Mouse (Mus musculus) embryonic facial prominence, embryonic 13.5 days (tissue): Measurements from ENCODE around the gene Zfp523. TPM values are rescaled to one million over a fixed set of nuclear protein-coding genes. Genes with fewer than 3 reads are reported as not detected.

Experiments used
- ATAC-seq: fragments of 200-750 bp; cut with Nextera tagmentation; 2 replicates; pipeline ENCODE4 v1.8.0; 2017; ENCODE audit warnings: low read depth; ENCODE audit not compliant: insufficient number of reproducible peaks, insufficient read depth, low FRiP score, low TSS enrichment
- H3K27ac ChIP-seq: fragments of 300-500 bp; sonication (generic); 2 replicates; pipeline ENCODE4 v1.5.1; 2015; ENCODE audit warnings: moderate library complexity, mild to moderate bottlenecking, inconsistent platforms
- H3K27me3 ChIP-seq: fragments of 300-500 bp; sonication (generic); 2 replicates; pipeline ENCODE4 v1.6.1; 2015; ENCODE audit warnings: mild to moderate bottlenecking, inconsistent platforms
- H3K36me3 ChIP-seq: fragments of 300-500 bp; sonication (generic); 2 replicates; pipeline ENCODE4 v1.6.1; 2015; ENCODE audit warnings: mild to moderate bottlenecking, inconsistent platforms
- H3K4me1 ChIP-seq: fragments of 300-500 bp; sonication (generic); 2 replicates; pipeline ENCODE4 v1.6.1; 2015; ENCODE audit warnings: inconsistent platforms
- H3K4me2 ChIP-seq: fragments of 300-500 bp; sonication (generic); 2 replicates; pipeline ENCODE4 v1.6.1; 2015; ENCODE audit warnings: moderate library complexity, mild to moderate bottlenecking, inconsistent platforms
- H3K4me3 ChIP-seq: fragments of 300-500 bp; sonication (generic); 2 replicates; pipeline ENCODE4 v1.5.1; 2015; ENCODE audit warnings: mild to moderate bottlenecking, inconsistent platforms
- H3K9ac ChIP-seq: fragments of 300-500 bp; sonication (generic); 2 replicates; pipeline ENCODE4 v1.6.1; 2015; ENCODE audit warnings: mild to moderate bottlenecking, inconsistent platforms
- H3K9me3 ChIP-seq: fragments of 300-500 bp; sonication (generic); 2 replicates; pipeline ENCODE4 v1.6.1; 2016; ENCODE audit warnings: inconsistent platforms
- WGBS: fragments of 180-500 bp; shearing (Covaris S2); methylation state at CpG from one replicate; pipeline ENCODE4 v1.1.7; 2015; ENCODE audit warnings: mixed read lengths; 5-methylcytosine and 5-hydroxymethylcytosine counted together
- polyA plus RNA-seq: library from polyadenylated mRNA; unstranded; fragments of >200 nt; fragmentation: Nextera tagmentation; extraction: Ambion mirVana; gene quantifications from 2 replicates; pipeline ENCODE4 v1.2.1, GENCODE M21; 2015

The Zfp523 gene
- polyA plus RNA-seq, 1 experiment from 2014 or later, result 41.2 TPM

DNA sequence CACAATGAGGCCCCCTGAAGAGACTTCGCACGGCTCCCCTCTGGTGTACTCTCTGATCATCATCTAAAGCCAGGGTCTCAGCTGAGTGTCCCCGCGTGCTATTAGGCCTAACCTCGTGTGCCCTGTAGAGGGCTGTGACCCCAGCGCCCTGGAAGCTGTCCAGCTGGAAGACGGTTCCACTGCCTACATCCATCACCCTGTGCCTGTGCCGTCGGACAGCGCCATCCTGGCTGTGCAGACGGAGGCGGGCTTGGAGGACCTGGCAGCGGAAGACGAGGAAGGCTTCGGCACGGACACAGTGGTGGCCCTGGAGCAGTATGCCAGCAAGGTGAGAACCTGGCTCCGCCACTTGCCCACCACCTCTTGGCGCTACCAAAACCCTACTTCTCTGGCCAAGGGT, 20.7 kb downstream of the Zfp523 start:
- Histone ChIP-seq H3K4me3 (no peak overlapping the region), H3K4me2 (no peak overlapping the region), H3K4me1 (no peaks in the 10 kb centered on the region), H3K9me3 (no peaks in the 10 kb centered on the region), H3K27me3 (no peaks in the 10 kb centered on the region), H3K9ac (no peak overlapping the region), H3K36me3 (peaks cover 90% of the 10 kb centered on the region), H3K27ac (no peak overlapping the region)
- 79% methylated on average over 18 of the region's 18 CpGs for WGBS
- ATAC-seq, result no peak

DNA sequence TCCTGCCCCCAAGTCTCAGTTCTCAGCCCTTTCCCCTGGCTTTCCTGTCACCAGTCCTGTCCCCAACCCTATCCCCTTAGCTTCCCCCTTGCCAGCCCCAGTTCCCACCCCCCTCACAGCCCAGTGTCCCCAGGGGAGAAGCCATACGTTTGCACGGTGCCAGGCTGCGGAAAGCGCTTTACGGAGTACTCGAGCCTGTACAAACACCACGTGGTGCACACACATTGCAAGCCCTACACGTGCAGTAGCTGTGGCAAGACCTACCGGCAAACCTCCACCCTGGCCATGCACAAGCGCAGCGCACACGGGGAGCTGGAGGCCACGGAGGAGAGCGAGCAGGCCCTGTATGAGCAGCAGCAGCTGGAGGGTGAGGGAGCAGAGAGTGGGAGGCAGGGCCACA, 25.1 kb downstream of the Zfp523 start:
- Histone ChIP-seq H3K36me3 (peaks cover 72% of the 10 kb centered on the region), H3K4me1 (peaks cover 7% of the 10 kb centered on the region), H3K27ac (no peak overlapping the region), H3K9ac (no peak overlapping the region), H3K4me3 (no peak overlapping the region), H3K27me3 (no peaks in the 10 kb centered on the region), H3K4me2 (no peak overlapping the region), H3K9me3 (no peaks in the 10 kb centered on the region)
- 75% methylated on average over 14 of the region's 14 CpGs for WGBS
- no peak for ATAC-seq

DNA sequence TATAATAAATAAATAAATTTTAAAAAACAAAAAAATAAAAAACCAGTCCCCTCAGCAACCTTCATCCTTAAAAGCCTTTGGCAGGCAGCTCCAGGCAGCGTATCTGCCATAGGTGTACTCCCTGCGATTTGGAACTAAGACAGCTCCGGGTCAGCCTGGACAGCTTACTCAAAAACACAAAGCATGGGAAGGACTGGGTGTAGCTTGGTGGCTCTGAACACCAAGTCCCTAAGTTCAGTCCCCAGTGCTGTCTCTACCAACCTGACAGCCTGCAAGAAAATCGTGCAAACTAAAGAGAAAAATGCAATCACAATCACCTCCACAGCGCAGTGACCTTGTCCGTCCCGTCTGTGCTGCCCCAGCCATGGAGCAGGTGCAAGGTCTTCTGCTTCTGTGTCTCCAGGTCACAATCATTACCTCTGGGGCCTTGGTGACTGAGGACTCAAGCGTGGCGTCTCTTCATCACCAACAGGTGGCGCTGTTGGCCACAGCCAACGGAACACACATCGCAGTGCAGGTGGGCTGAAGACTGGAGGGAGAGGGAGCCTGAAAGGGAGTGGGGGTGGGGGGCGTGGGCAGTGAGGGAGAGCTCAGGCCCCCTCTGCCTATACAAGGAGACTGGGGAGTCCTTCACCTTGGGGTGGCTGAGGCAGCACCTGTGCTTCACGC, 27.3 kb downstream of the Zfp523 start:
- no peak for ATAC-seq
- Histone ChIP-seq H3K9ac (no peak overlapping the region), H3K36me3 (peaks cover 52% of the 10 kb centered on the region), H3K27me3 (no peaks in the 10 kb centered on the region), H3K4me3 (no peak overlapping the region), H3K27ac (no peak overlapping the region), H3K4me2 (no peak overlapping the region), H3K9me3 (no peaks in the 10 kb centered on the region), H3K4me1 (peaks cover 28% of the 10 kb centered on the region)
- 38% methylated on average over 14 of the region's 14 CpGs for WGBS

DNA sequence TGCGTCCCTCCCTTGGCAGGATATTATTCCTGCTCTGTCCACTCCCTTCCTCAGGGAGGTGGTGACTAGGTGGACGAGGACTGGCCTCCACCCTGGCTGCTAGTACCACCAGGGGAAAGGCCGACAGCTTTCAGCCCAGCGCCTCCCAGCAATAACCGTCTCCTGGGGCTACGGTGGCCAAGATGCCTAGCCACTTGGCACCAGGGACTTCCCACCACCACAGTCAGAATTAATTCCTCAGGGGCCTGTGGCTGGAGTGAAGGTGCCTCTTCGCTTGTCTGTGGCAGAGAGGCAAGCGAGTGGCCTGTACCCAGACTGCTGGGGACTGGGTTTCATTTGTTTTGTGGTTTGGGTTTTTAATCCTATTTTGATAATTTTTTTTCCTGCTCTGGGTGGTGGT, 28.5 kb downstream of the Zfp523 start:
- 0 out of 2 replicates have a peak overlapping the region, but pooled peaks have one; percentile 27 for H3K9ac ChIP-seq
- H3K36me3 ChIP-seq, result peaks cover 40% of the 10 kb centered on the region
- H3K27ac ChIP-seq, result no peak overlapping the region
- H3K4me1 ChIP-seq, result peaks cover 33% of the 10 kb centered on the region
- no peak for ATAC-seq
- no peak overlapping the region for H3K4me3 ChIP-seq
- 87% methylated on average over 8 of the region's 8 CpGs for WGBS
- no peaks in the 10 kb centered on the region for H3K27me3 ChIP-seq
- no peak overlapping the region for H3K4me2 ChIP-seq
- no peaks in the 10 kb centered on the region for H3K9me3 ChIP-seq

DNA sequence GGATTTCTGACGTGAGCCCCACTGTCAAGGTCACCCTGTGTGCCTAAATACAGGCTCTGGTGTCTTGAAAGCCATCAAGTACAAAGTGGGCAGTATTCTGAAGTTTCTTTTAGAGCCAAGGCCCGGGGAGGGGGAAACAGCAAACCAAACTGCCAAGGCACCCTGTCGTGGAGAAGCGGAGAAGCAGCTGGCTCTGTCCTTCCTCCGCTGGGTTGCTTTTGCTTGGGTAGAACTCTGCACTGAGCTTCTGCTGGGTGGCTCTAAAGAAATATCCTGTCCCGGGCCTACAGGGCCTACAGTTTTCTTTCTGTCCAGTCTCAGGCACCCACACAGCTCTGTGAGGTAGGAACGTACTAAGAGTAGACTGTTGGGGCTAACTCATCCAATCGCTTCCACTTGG, 30.2 kb downstream of the Zfp523 start:
- H3K9ac ChIP-seq, result peak overlapping the region; percentile 77

DNA sequence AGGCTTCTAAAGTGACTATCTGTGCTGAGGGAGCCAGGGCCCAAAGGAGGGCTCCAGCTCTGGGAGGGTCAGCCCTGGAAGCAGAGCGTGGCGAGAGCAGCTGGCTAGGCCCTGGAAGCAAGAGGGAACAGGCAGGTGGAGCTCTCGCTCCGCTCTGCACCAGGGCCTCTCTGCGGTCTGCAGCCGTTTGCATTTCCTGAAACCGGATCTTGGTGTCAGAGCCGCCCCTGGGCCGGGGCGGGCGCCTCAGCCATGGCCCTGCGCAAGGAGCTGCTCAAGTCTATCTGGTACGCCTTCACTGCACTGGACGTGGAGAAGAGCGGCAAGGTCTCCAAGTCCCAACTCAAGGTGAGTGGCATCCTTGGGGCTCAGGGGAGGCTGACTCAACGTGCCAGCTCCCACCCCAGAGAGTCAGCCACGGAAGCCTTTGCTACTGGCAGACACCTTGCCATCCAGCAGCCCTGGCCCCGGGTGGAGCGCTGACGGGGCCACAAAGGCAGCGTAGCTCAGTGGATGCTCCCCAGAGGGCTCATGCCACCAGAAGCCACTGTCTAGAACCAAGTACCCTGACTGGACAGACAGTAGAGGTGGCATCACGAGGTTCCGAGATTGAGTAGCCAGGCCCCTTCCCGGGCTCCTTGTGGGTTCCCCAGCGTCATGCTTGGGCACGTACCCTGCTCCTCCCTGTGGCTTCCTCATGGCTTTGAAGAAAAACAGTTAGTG, 30.8 kb downstream of the Zfp523 start, which contains the start of gene Def6:
Gene Def6, plus strand, starts transcription at position 188 of the 723 bp plus-strand sequence.
- peak; percentile 89 for ATAC-seq
- H3K27ac ChIP-seq, result peak within 1 kb of the TSS; percentile 90
- no peaks in the 10 kb centered on the region for H3K9me3 ChIP-seq
- peak within 1 kb of the TSS; percentile 77 for H3K9ac ChIP-seq
- peak within 1 kb of the TSS; percentile 75 for H3K4me2 ChIP-seq
- peaks cover 17% of the 10 kb centered on the region for H3K36me3 ChIP-seq
- peaks cover 33% of the 10 kb centered on the region for H3K4me1 ChIP-seq
- 15% methylated on average over 26 of the region's 26 CpGs for WGBS
- no peaks in the 10 kb centered on the region for H3K27me3 ChIP-seq
- H3K4me3 ChIP-seq, result peak within 1 kb of the TSS; percentile 47

More for the DNA sequence above, 30.2 kb downstream of the Zfp523 start:
- no peak overlapping the region for H3K4me3 ChIP-seq
- H3K27me3 ChIP-seq, result no peaks in the 10 kb centered on the region
- peak overlapping the region; percentile 90 for H3K27ac ChIP-seq
- H3K4me1 ChIP-seq, result peaks cover 33% of the 10 kb centered on the region
- H3K36me3 ChIP-seq, result peaks cover 23% of the 10 kb centered on the region
- peak overlapping the region; percentile 75 for H3K4me2 ChIP-seq
- WGBS, result 64% methylated on average over 8 of the region's 8 CpGs
- no peaks in the 10 kb centered on the region for H3K9me3 ChIP-seq
- ATAC-seq, result no peak

DNA sequence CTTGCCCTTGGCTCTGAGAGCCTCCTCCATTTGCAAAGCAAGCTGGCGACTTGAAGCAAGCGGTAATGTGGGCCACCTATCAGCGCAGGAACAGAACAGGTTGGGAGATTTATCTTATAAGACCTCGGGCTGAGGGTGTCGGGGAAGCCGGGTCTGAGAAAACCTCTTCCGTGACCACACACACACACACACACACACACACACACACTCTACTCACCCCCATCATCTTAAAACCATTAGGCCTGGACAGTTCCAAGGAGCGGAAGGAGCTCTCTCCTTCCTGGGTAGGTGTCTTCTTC, 31.3 kb downstream of the Zfp523 start:
- H3K27ac ChIP-seq, result peak overlapping the region; percentile 90
- H3K4me2 ChIP-seq, result peak overlapping the region; percentile 75
- H3K4me1 ChIP-seq, result peaks cover 33% of the 10 kb centered on the region
- ATAC-seq, result no peak
- H3K9me3 ChIP-seq, result no peaks in the 10 kb centered on the region
- H3K4me3 ChIP-seq, result peak overlapping the region; percentile 47
- peak overlapping the region; percentile 77 for H3K9ac ChIP-seq
- WGBS, result 72% methylated on average over 8 of the region's 8 CpGs
- peaks cover 12% of the 10 kb centered on the region for H3K36me3 ChIP-seq
- no peaks in the 10 kb centered on the region for H3K27me3 ChIP-seq

DNA sequence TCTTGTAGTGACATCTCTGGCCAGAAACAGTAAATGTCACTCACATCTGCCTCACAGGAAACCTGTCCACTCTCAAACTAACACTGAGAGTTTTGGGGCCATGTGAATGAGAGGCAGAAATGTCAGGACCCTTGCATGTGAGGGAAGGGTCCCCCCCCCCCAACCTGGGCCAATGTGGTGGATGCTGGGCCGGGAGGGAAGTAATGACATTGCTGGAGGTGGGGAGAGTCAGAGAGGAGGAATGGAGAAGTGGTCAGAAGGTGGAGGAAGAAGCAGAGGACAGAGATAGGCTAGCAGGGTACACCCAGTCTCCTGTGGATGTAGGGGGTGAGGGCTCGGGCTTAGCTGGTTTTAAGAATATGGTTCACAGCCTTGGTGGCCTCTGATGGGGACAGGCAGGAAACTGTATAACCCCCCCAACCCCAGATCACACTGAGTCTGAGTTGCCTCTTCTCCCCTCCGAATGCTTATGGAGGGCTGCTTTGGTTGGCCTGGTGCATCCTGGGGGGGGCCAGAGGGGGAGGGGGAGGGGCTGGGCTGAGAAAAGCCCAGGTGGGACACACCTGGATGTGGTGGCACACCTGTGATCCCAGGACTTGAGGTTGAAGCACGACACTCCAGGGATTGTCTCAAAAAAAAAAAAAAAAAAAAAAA, 32.7 kb downstream of the Zfp523 start:
- Histone ChIP-seq H3K9ac (peak overlapping the region; percentile 6; the same call in 1 of the 2 replicates), H3K4me1 (peaks cover 33% of the 10 kb centered on the region), H3K27me3 (no peaks in the 10 kb centered on the region), H3K4me2 (0 out of 2 replicates have a peak overlapping the region, but pooled peaks have one; percentile 3), H3K36me3 (peaks cover 9% of the 10 kb centered on the region; the same call in 1 of the 2 replicates), H3K4me3 (no peak overlapping the region), H3K27ac (no peak overlapping the region), H3K9me3 (no peaks in the 10 kb centered on the region)
- 59% methylated on average over 4 of the region's 4 CpGs for WGBS
- no peak for ATAC-seq

DNA sequence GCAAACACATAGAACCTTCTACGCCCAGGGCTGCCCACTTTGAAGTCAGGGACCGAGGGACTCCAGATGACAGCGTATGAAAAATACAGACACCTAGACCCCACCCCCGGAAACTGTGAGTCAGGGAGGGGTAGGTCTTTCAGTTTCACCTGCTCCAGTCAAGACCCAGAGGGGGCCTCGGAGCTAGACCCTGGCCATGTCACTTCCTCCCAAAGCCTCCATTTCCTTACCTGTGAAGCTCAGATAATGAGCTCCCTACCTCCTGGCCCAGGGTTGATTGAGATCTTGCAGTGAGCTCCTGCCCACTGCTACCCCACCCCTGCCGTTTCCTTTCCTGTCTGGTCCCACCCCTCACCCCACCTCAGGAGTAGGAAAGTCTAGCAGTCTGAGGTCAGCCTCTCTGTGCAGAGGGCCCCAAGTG, 35.0 kb downstream of the Zfp523 start:
- no peak overlapping the region for H3K27ac ChIP-seq
- H3K27me3 ChIP-seq, result no peaks in the 10 kb centered on the region
- H3K4me3 ChIP-seq, result no peak overlapping the region
- 80% methylated on average over 6 of the region's 6 CpGs for WGBS
- H3K4me2 ChIP-seq, result no peak overlapping the region
- H3K9me3 ChIP-seq, result no peaks in the 10 kb centered on the region
- no peaks in the 10 kb centered on the region for H3K36me3 ChIP-seq
- no peak for ATAC-seq
- no peak overlapping the region for H3K9ac ChIP-seq
- peaks cover 27% of the 10 kb centered on the region for H3K4me1 ChIP-seq

DNA sequence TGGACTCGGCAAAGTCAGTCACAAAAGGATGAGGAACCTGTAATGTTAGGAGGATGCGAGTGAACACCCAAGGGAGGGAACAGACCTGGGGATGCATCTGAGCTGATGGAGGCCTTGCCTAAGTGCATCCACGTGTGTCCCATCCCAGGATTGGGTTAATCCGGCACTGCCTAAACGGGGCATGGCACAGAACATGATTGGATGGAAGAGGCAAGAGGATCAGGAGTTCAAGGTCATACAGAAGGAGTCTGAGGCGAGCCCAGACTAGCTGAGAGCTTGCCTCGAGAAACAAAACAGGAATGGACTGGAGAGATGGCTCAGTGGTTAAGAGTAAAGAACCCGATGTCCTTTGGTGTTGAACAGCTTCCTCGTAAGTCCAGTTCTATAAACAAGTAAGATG, 35.5 kb downstream of the Zfp523 start:
- Histone ChIP-seq H3K27me3 (no peaks in the 10 kb centered on the region), H3K4me2 (no peak overlapping the region), H3K9me3 (no peaks in the 10 kb centered on the region), H3K9ac (no peak overlapping the region), H3K27ac (no peak overlapping the region), H3K36me3 (no peaks in the 10 kb centered on the region), H3K4me3 (no peak overlapping the region), H3K4me1 (peaks cover 24% of the 10 kb centered on the region)
- ATAC-seq, result no peak
- 60% methylated on average over 9 of the region's 9 CpGs for WGBS

DNA sequence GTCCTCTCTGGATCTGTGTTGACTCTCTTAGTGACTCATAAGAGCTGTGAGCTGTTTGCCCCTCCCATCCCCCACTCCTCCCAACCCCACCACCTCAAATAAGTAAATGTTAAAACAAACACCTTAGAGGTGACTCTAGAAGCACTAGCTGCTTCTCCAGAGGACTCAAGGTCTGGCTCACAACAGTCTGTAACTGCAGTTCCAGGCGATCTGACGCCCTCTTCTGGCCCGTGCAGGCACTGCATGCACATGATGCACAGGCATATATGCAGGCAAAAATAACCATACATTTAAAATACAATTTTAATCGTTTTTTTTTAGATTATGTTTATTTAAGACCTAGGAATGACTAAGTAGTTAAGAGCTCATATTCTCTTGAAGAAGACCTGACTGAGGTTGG, 36.3 kb downstream of the Zfp523 start:
- Histone ChIP-seq H3K9ac (no peak overlapping the region), H3K36me3 (no peaks in the 10 kb centered on the region), H3K27ac (no peak overlapping the region), H3K4me1 (peaks cover 24% of the 10 kb centered on the region), H3K27me3 (no peaks in the 10 kb centered on the region), H3K9me3 (no peaks in the 10 kb centered on the region), H3K4me2 (no peak overlapping the region), H3K4me3 (no peak overlapping the region)
- ATAC-seq, result no peak
- WGBS, result 26% methylated on average over 4 of the region's 4 CpGs

DNA sequence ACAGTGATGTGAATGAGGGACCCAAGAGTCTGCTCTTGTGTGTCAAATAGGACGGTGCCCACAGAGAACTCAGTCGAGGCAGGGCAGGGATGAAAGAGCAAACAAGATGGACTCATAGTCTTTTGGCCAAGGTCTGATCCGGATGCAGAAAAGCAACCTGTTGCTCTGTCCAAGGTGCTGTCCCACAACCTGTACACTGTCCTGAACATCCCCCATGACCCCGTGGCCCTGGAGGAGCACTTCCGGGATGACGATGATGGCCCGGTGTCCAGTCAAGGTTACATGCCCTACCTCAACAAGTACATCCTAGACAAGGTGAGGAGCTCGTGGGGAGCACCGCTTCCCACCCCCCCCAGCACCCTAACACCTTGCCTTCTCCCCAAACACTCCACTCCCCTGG, 39.9 kb downstream of the Zfp523 start:
- H3K36me3 ChIP-seq, result no peaks in the 10 kb centered on the region
- peaks cover 14% of the 10 kb centered on the region for H3K4me1 ChIP-seq
- no peaks in the 10 kb centered on the region for H3K27me3 ChIP-seq
- H3K4me3 ChIP-seq, result no peak overlapping the region
- H3K4me2 ChIP-seq, result no peak overlapping the region
- ATAC-seq, result no peak
- no peaks in the 10 kb centered on the region for H3K9me3 ChIP-seq
- H3K9ac ChIP-seq, result no peak overlapping the region
- WGBS, result 84% methylated on average over 9 of the region's 9 CpGs
- no peak overlapping the region for H3K27ac ChIP-seq
